9 mouse cellular contexts compared by ENCODE assay signal in the genomic region with DNA sequence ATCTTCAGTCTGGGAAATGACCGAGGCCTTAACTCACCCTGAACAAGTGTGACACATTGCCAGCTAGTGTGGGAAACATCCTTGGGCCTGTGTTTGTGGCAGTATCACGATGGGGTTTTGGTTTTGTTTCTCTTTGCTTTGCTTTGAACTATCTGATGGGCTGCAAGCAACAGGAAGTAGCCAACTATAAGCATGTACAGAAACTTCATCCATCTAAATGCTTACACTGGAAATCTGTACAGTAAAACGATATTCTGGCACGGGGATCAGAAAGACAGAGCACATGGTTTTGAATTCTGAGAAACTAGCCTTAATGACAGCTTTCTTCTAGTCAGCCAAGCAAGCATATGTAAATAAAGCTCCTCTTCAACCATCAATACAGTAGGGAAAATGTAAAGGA. TPM values are rescaled to one million over a fixed set of nuclear protein-coding genes. Genes with fewer than 3 reads are reported as not detected.
A peak's percentile ranks its signal among the peaks of the same experiment; 100 is the strongest.
DNase-seq lines count a peak whose midpoint lies in the region; ATAC-seq lines count a peak whose summit lies in the region.
"Had no signal": no experiment of that assay in that cellular context is flagged by ENCODE, and none has a peak within 500 bp of the region (broad histone marks: within the 10 kb centered on the region; RNA-seq: fewer than 3 reads in every experiment).

No protein-coding gene starts in this region.

- peak overlapping the region; percentile 44 for H3K9ac ChIP-seq in lung, embryonic 15.5 days
- peak overlapping the region; percentile 79 for H3K9ac ChIP-seq in hindbrain, embryonic 13.5 days

- H3K4me3 ChIP-seq in lung, embryonic 15.5 days, result peak overlapping the region; percentile 77
- H3K4me3 ChIP-seq in hindbrain, embryonic 13.5 days, result peak overlapping the region; percentile 56
- peak overlapping the region; percentile 98 for H3K4me3 ChIP-seq in megakaryocyte, embryonic 14.5 days (replicated peaks)

- DNase-seq in lung, postnatal 14 days, result no peak
- no peak for DNase-seq in yolk sac, embryonic 10.5 days (ENCODE audit: low spot score)
- no peak for DNase-seq in frontal cortex, adult 2 months (ENCODE audit: extremely low spot score in 1 of 2, low spot score in 1 of 2)
- no peak for DNase-seq in adrenal gland, adult (ENCODE audit: inconsistent age in 2 of 2, low spot score in 1 of 2)

- WGBS in lung, embryonic 15.5 days, result 11% methylated on average over 4 of the region's 4 CpGs
- WGBS in hindbrain, embryonic 13.5 days, result 29% methylated on average over 4 of the region's 4 CpGs

- no peaks in the 10 kb centered on the region for H3K9me3 ChIP-seq in lung, embryonic 15.5 days
- H3K9me3 ChIP-seq in hindbrain, embryonic 13.5 days, result no peaks in the 10 kb centered on the region
- H3K9me3 ChIP-seq in megakaryocyte, embryonic 14.5 days, result no peaks in the 10 kb centered on the region

- H3K27me3 ChIP-seq in lung, embryonic 15.5 days, result no peaks in the 10 kb centered on the region
- no peaks in the 10 kb centered on the region for H3K27me3 ChIP-seq in hindbrain, embryonic 13.5 days
- no peaks in the 10 kb centered on the region for H3K27me3 ChIP-seq in megakaryocyte, embryonic 14.5 days (replicated peaks)

- peak overlapping the region; percentile 92 for H3K4me2 ChIP-seq in lung, embryonic 15.5 days
- peak overlapping the region; percentile 91 for H3K4me2 ChIP-seq in hindbrain, embryonic 13.5 days

- ATAC-seq in lung, embryonic 15.5 days (ENCODE audit: borderline replicate concordance, extremely low read depth, low FRiP score, low TSS enrichment), result no peak
- peak; percentile 7; the same call in 1 of the 2 replicates for ATAC-seq in common myeloid progenitor, adult 5-6 weeks (replicated peaks; ENCODE audit: low read depth, poor library complexity, severe bottlenecking)
- no peak; the same call in 1 of the 2 replicates for ATAC-seq in hindbrain, embryonic 13.5 days (ENCODE audit: low FRiP score)

- H3K36me3 ChIP-seq in lung, embryonic 15.5 days, result peaks cover 11% of the 10 kb centered on the region
- peaks cover 9% of the 10 kb centered on the region for H3K36me3 ChIP-seq in hindbrain, embryonic 13.5 days
- H3K36me3 ChIP-seq in megakaryocyte, embryonic 14.5 days (replicated peaks; ENCODE audit: low read length), result peaks cover 34% of the 10 kb centered on the region

- H3K4me1 ChIP-seq in lung, embryonic 15.5 days, result peaks cover 15% of the 10 kb centered on the region; the same call in 1 of the 2 replicates
- H3K4me1 ChIP-seq in hindbrain, embryonic 13.5 days (replicated peaks), result peaks cover 17% of the 10 kb centered on the region
- peaks cover 35% of the 10 kb centered on the region for H3K4me1 ChIP-seq in megakaryocyte, embryonic 14.5 days

- peak overlapping the region; percentile 96 for H3K27ac ChIP-seq in lung, embryonic 15.5 days
- peak overlapping the region; percentile 64 for H3K27ac ChIP-seq in hindbrain, embryonic 13.5 days

RNA-seq across cellular contexts. Expression of a gene that starts 0.6 kb away (rescaled TPM):
- polyA plus RNA-seq in lung, embryonic 15.5 days (2015; fragmentation: Nextera tagmentation; extraction: Ambion mirVana), result 17.9 and 19.1 TPM in 2 replicates
- total RNA-seq in common myeloid progenitor, adult 5-6 weeks (2017), result 24.1 and 29.4 TPM in 2 replicates
- polyA plus RNA-seq in hindbrain, embryonic 13.5 days (2015; fragmentation: Nextera tagmentation; extraction: Ambion mirVana), result 5.8 and 6.1 TPM in 2 replicates
- 0.34 TPM in 1 of 2 replicates, not detected in the other for polyA plus RNA-seq in megakaryocyte, embryonic 14.5 days (2012; ENCODE audit: insufficient read depth, low replicate concordance)
- polyA plus RNA-seq in frontal cortex, adult 2 months (2012; rRNA removed), result 1.8 and 2.3 TPM in 2 replicates

RNA-seq across cellular contexts. Expression of a gene that starts 0.8 kb away (rescaled TPM):
- 23.3 and 25.0 TPM in 2 replicates for polyA plus RNA-seq in lung, embryonic 15.5 days (2015; fragmentation: Nextera tagmentation; extraction: Ambion mirVana)
- total RNA-seq in common myeloid progenitor, adult 5-6 weeks (2017), result 52.4 and 52.6 TPM in 2 replicates
- 27.1 and 27.3 TPM in 2 replicates for polyA plus RNA-seq in hindbrain, embryonic 13.5 days (2015; fragmentation: Nextera tagmentation; extraction: Ambion mirVana)
- 1.2 TPM in 1 of 2 replicates, not detected in the other for polyA plus RNA-seq in megakaryocyte, embryonic 14.5 days (2012; ENCODE audit: insufficient read depth, low replicate concordance)
- polyA plus RNA-seq in frontal cortex, adult 2 months (2012; rRNA removed), result 21.2 and 25.4 TPM in 2 replicates

RNA-seq across cellular contexts. Expression of a gene that starts 48.2 kb away (rescaled TPM):
- polyA plus RNA-seq in lung, embryonic 15.5 days (2015; fragmentation: Nextera tagmentation; extraction: Ambion mirVana), result 0.57 and 0.93 TPM in 2 replicates
- not detected in 2 replicates for total RNA-seq in common myeloid progenitor, adult 5-6 weeks (2017)
- 0.96 and 1.2 TPM in 2 replicates for polyA plus RNA-seq in hindbrain, embryonic 13.5 days (2015; fragmentation: Nextera tagmentation; extraction: Ambion mirVana)
- polyA plus RNA-seq in megakaryocyte, embryonic 14.5 days (2012; ENCODE audit: insufficient read depth, low replicate concordance), result not detected in 2 replicates
- not detected in 2 replicates for polyA plus RNA-seq in frontal cortex, adult 2 months (2012; rRNA removed)
- polyA plus RNA-seq: gonadal fat pad, adult 2 months had no signal

Comparison
In these comparisons a context has a peak if more than half of its experiments do, and no peak if none do; other contexts are left out.
1. RNA of a gene that starts 0.8 kb away (polyA plus RNA-seq): 27.1 to 27.3 TPM in hindbrain, embryonic 13.5 days, 21.2 to 25.4 TPM in frontal cortex, adult 2 months and 23.3 to 25.0 TPM in lung, embryonic 15.5 days; 1.2 TPM in megakaryocyte, embryonic 14.5 days; every median in the first group is over 10 times any median in the second.
2. Peak in every context shown above with its lines, with median percentiles within 50 percentile points of each other: H3K4me3 ChIP-seq.